Mouse (Mus musculus): ENCODE data around the gene Pfn3.

- no peak for TF ChIP-seq CTCF (conservative IDR thresholded peaks at IDR 0.05; ENCODE audit: low read length)
- TF ChIP-seq NANOG (IDR thresholded peaks at IDR 0.05; ENCODE audit: borderline replicate concordance, low read length) = no peak
These were observed 9.1 kb downstream of the Pfn3 start for GRCm38 (mm10) chr13:55405783-55406390.
